Mouse (Mus musculus) liver, adult 10 weeks (tissue): ENCODE measurements around the gene Ccdc107. TPM values are rescaled to one million over a fixed set of nuclear protein-coding genes. Genes with fewer than 3 reads are reported as not detected.

Experiments used
- polyA plus RNA-seq: library from polyadenylated mRNA; stranded (reverse); fragments of 350-450 nt; fragmentation: Illumina TruSeq; extraction: RNeasy Lipid Tissue Mini Kit (QIAGEN cat#74804); gene quantifications from one replicate; pipeline ENCODE4 v1.2.3, GENCODE M21; 2014; ENCODE audit warnings: low read depth, low replicate concordance

Ccdc107 gene
- polyA plus RNA-seq: 19.9 TPM

DNA sequence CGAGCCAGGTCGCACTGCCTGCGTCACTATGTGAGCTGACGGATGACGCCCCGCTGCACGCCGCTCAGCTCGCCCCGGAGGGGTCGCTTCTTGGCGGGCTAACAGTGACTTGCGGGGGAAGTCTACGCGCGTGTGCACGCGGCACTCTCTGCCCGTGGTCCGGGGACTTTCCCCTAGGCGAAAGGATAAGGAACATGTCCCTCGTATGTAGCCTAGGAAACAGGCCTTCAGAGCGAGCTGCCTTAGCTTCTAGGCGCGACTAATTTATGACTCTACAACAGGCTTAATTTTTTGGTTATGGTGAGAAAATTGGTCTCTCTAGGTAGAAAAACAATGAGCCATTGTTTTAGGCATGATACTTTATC is at the start of gene Ccdc107:
Ccdc107 (plus strand) TSS at position 80 of the 365 bp plus-strand sequence.

DNA sequence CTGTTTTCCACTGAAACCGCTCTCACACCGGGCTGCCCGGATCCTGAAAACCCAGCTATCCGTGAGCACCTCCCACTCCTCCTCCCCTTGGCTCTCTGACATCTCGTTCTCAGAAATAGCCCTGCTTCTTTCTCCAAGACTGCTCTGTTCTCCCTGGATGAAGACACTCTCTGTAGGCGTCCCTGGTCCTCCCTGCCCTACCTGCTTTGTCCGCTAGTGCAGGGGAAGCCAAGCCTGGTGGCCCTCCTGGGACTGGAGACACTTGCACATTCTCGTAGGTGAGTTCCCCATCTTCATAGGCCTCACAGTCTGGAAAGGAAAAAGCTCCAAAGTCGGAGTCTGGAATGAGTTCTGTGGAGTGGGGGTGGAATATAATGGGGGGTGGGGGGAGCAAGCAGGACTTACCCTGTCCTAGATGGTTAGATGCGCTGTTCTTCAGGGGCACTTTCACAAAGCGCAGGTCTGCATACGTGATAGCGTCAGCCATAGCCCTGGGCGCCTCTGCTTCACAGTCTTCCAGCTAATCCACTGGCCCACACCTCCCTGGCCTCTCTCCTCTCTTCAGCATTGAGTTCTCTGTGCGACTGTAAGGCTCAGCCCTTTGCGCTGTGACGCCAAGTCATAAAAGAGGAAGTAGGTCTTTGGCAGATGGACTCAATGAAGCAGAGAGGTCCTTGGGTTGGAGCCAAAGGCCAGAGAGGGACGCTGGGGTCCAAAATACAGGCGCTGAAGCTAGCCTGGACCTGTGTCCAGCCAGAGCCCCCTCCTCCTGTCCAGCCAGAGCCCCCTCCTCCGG is 38.5 kb upstream of the Ccdc107 start, which contains the start of gene Cd72:
Cd72 (minus strand) TSS at position 588 of the 796 bp plus-strand sequence.

DNA sequence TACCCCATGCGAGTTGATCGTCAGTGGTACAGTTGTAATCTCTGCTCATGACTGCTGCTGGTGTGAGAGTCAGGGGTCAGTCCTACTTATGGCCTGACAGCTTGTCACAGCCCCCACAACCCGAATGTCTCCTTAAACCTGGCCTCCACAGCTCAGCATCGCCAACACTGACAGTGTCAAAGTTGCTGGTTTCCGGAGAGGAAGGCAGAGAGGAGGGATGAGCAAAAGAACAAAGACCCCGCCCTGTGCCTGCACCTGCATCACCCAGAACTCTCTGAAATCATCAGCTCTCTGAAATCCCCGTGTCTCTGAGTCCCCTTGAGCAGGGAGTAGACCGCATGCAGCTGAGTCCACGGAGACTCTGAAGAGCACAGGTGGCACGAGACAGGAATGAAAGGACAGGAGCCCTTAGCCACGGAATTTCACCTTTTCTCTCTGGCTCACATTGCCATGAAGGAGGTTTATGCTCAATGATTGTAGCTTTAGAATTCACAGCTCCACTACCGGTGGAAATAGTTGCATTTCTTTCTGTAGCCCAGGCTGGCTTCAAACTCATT is 9.1 kb upstream of the Ccdc107 start, which contains the start of gene Sit1:
Sit1 (minus strand) TSS at position 200 of the 557 bp plus-strand sequence.

DNA sequence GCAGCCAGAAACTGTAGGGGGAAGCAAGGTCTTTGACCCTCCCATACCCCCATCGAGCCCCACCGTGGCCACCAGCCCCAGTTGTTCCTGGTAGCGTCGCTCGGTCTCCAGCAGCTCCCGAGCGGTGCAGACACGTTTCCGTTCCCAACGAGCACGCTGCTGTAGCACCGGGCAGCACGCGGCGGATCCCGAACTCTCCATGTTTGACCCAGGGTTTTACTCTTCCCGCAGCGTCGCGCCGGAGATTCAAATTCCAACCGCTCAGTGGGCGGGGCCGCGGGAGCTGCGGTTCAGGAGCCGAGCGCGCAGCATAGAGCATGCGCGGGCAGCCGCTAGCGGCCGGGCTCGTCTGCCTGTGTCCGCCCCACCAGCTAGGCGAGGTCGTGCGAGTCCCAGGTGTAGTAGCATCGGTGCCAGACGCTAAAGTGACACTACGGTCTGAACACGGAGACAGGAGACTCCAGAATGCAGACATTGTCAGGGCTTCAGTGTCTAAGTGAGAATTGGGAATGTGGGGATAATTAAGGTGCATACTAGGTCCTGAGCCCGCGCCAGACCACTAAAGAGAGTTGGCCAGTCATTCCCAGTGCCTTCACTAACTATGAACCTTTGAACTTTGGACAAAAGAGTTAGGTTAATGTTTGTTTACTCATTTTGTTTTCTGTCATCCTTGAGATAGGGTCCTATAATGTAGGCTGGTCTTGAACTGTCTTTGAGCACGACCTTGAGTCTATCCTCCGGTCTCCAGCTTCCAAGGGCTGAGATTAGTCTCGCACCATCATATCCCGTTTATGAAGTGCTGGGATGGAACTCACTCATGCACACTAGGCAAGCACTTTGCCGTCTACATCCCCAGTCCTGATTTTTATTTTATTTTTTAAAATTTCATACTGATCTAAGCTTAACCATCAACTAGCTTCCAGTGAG is 7.0 kb downstream of the Ccdc107 start, which contains the start of gene Arhgef39:
Arhgef39 (minus strand) TSS at position 289 of the 927 bp plus-strand sequence.

DNA sequence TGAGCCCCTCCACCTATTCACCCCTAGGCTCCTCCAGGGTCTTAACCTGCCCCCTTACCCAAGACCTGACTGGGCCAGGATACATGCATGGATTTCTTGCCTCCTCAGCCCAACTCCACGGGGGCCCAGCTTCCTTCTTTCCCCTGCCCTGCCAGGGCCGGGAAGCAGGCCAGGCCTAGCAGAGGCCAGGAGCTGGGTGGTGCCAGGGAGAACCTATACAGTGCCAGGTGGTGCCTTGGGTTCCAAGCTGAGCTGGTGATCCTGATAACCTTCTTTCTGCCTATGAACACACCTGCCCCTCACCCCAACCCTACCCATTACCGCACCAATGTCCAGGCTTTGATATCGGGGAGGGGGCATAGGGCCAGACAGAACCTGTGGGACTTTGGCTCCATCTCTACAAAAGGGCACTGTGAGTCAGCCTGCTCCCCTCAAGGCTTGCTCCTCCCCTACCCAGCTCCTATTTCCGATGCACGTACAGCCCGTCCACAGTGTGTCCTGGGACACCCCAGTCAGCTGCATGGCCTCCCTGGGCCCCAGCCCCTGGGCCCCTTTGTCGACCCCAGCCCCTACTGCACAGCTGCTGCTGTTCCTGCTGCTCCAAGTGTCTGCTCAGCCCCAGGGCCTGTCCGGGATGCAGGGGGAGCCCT is 14.0 kb downstream of the Ccdc107 start, which contains the start of gene Car9:
Car9 (plus strand) TSS at position 431 of the 650 bp plus-strand sequence.

Other genes with a start within 250 kb of the Ccdc107 start
- gene Atp8b5, start 225.7 kb upstream of the Ccdc107 start, polyA plus RNA-seq: 0.37 TPM
- 0.21 TPM for gene Rusc2, start 110.9 kb upstream of the Ccdc107 start, polyA plus RNA-seq
- not detected for gene Fam166b, start 63.8 kb upstream of the Ccdc107 start, polyA plus RNA-seq
- 0.37 TPM for gene Tesk1, start 51.0 kb upstream of the Ccdc107 start, polyA plus RNA-seq
- gene Cd72, start 38.3 kb upstream of the Ccdc107 start, polyA plus RNA-seq: 3.3 TPM
- gene Sit1, start 9.2 kb upstream of the Ccdc107 start, polyA plus RNA-seq: not detected
- not detected for gene Arhgef39, start 6.8 kb downstream of the Ccdc107 start, polyA plus RNA-seq
- gene Car9, start 14.1 kb downstream of the Ccdc107 start, polyA plus RNA-seq: not detected
- 3.7 TPM for gene Tpm2, start 30.9 kb downstream of the Ccdc107 start, polyA plus RNA-seq
- 14.6 TPM for gene Creb3, start 69.4 kb downstream of the Ccdc107 start, polyA plus RNA-seq
- gene Tln1, start 69.8 kb downstream of the Ccdc107 start, polyA plus RNA-seq: 14.8 TPM
- 5.0 TPM for gene Rgp1, start 85.8 kb downstream of the Ccdc107 start, polyA plus RNA-seq
- 2.2 TPM for gene Gba2, start 86.0 kb downstream of the Ccdc107 start, polyA plus RNA-seq
- gene Msmp, start 91.6 kb downstream of the Ccdc107 start, polyA plus RNA-seq: not detected
- gene Npr2, start 139.0 kb downstream of the Ccdc107 start, polyA plus RNA-seq: 17.8 TPM
- gene Spag8, start 160.7 kb downstream of the Ccdc107 start, polyA plus RNA-seq: not detected
- gene Hint2, start 163.6 kb downstream of the Ccdc107 start, polyA plus RNA-seq: 23.0 TPM
- 0.72 TPM for gene Tmem8b, start 176.1 kb downstream of the Ccdc107 start, polyA plus RNA-seq
- not detected for gene Fam221b, start 176.2 kb downstream of the Ccdc107 start, polyA plus RNA-seq
- not detected for gene Olfr70, start 207.9 kb downstream of the Ccdc107 start, polyA plus RNA-seq
- gene Olfr71, start 217.4 kb downstream of the Ccdc107 start, polyA plus RNA-seq: not detected
- not detected for gene Hrct1, start 234.3 kb downstream of the Ccdc107 start, polyA plus RNA-seq
- not detected for gene Spaar, start 237.1 kb downstream of the Ccdc107 start, polyA plus RNA-seq